Mouse (Mus musculus) heart, postnatal 4 days (tissue): Measurements from ENCODE around the gene Ctsa. TPM values are rescaled to one million over a fixed set of nuclear protein-coding genes. Genes with fewer than 3 reads are reported as not detected.
"Not testable (repeated sequence)": the region's sequence is repeated elsewhere in the genome, so short reads cannot be mapped to it uniquely, and the experiment has no call there.

Experiments
- DNase-seq: peaks from one replicate; pipeline ENCODE4 v3.0.0; 2021
- total RNA-seq, 2 experiments: library from RNA; stranded (reverse); gene quantifications; 2 replicates each; pipeline ENCODE4 v1.2.3; 2021

The Ctsa gene
- total RNA-seq, 2 experiments from 2014 or later: 101 to 104 TPM

DNA sequence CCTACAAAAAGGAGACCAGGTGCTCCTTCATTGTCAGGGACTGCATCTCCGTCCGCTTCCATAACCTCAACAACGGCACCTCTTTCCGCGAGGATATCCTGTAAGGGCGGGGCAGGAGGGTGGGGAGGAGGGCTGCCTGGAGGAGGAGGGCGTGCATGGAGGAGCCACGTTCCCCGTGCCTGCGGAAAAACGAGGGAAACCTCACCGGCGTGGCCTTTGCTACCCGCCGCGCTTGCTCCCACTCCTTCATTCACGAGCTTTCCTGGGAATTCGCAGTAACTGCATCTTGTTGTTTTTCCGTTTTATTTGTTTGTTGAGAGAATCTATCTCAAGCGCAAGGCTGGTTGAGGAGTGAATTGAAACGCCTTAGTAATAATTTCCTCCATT is 27.3 kb upstream of the Ctsa start:
- no peak for DNase-seq

DNA sequence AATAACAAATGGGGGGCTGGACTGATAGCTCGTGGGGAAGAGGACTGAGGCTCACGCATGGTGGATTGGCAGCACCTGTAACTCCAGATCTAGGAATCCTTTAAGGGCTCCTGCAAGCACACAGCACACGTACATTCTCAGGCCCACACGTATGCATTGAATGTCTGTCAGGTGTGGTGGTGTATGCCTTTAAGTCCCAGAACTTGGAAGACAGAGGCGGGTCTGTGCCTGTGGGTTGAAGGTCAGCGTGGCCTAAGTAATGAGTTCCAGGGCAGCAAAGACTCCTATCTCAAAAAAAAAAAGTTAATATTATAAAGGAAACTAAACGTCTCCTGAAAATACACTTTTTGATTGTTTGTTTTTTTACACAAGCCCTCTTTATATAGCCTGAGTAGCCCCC is 26.1 kb upstream of the Ctsa start:
- DNase-seq: no peak

DNA sequence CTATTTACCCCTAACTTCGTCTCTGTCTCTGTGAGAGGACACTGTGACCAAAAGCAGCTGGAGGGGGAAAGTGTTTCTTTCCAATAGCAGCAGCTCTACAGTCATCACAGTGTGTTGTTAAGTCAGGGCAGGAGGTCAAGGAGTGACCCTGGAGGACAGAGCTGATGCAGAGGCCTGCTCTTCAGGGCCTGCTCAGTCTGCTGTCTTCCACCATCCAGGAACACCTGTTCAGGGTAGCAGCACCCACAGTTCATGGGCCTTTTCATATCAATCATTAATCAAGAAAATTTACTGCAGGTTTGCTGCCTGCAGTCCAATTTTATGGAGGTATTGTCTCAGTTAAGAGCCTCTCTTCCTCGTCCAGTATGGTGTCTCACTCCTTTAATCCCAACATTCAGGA is 19.1 kb upstream of the Ctsa start:
- DNase-seq: no peak

DNA sequence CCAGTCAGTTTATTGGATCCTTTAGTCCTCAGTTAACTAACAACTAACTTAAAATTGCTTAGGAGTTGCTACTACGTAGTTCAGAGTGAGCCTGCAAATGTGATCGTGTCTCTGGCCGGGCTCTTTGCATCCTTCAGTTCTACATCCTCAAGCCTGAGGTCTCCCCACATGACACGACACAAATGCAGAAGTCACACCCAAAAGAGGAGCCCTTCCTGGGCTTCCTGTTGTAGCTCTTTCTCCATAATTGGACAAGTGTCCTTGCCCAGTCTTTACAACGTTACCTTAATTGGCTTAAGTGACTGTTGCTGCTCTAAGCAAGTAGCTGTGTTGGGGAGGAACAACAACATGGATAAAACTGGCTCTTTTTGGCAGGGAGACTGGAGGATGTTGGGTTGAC is 17.3 kb upstream of the Ctsa start:
- no peak for DNase-seq

DNA sequence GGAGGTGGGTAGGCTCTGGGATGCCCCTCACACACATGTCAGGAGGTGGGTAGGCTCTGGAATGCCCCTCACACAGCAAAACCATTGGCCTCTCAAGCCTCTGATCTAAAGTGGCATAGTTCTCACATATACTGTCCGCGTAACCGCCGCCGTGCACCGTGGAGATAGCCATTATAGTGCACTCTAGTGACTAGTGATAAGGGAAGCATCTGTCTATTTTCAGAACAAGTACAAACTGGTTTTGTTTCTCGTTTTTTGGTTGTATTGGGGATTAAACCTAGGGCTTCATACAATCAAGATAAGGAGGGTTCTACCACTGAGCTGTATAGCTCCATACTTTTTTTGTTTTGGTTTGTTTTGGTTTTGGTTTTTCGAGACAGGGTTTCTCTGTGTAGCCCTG is 16.9 kb upstream of the Ctsa start:
- no peak for DNase-seq

DNA sequence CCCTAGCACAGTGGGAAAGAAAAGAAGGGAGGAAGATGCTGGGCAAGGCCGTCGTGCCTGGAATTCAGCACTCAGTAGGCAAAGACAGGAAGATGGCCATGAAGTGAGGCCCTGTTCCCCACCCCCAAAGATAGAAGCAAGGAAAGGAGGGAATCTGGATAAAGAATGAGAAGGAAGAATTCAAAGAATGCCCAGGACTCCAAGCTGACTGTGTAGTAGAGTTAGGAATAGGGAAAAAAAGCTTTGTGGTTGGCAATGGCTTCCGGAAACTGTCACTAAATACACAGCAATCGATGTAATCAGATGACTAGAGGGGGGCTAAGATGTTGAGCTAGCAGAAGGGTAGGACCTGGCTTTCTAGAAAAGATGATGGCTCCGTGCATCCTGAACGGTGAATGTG is 15.5 kb upstream of the Ctsa start:
- no peak for DNase-seq

DNA sequence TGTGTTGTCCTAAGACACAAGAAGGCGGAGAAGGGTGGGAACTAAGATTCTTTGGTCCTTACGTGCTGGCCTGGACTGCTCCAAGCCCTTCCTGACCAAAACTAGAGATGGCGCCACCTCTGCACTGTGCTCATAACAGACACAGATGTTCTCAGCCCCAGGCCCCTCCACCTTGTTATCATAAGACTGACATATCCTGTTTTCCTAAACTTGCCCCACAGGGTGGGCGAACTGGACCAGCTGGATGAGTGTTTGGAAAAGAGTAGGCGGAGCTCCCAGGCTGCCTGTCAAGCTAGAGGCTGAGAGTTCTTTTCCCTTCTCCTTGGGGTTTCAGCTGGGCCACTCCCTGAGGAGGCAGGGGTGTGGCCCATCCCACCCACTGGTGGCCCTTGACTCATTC is 15.0 kb upstream of the Ctsa start:
- no peak for DNase-seq

DNA sequence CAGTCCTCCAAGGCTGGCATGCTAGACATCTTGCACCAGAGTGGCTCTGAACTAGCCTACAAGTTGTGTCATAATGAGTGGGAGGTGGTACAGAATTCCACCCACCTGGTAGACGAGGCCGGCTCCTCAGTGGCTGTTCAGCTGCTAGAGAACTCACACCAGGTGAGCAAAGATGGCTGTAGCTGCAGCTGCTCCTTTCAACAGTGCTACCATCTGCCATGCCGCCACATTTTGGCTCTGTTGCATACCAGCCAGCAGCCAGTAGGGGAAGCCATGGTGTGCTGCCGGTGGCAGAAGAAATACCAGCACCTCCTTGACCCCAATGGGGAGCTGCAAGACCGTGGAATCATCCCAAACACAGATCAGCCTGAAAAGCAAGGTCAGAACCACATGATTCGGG is 11.6 kb upstream of the Ctsa start:
- no peak for DNase-seq

DNA sequence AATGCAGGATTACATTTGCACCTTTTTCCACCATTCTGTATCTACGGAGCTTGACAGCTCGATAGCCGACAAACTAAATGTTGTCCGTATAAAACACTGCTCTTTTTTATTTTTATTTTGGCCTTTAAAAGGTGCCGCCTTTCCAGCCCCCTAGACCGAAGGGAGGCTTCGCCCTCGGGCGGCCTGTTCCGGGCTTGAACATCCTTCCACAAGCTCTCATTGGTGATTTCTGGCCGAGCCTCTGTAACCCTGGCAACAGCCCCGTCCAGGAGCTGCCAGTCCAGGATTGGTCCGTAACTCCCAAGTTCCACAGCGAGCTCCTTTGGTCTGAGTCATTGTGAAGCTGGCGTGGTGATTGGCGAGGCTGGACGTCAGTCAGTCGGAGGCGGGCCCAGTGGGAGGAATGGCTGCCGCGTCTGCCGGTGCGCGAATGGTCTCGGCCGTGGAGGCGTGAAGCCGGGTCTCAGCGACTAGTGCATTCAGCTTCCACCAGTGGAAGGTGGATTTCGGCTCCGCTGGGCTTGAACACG is 10.0 kb upstream of the Ctsa start, which contains the start of gene Zswim1:
Gene Zswim1 (plus strand): TSS at position 51 of the 530 bp plus-strand sequence.
- DNase-seq: peak; percentile 100

DNA sequence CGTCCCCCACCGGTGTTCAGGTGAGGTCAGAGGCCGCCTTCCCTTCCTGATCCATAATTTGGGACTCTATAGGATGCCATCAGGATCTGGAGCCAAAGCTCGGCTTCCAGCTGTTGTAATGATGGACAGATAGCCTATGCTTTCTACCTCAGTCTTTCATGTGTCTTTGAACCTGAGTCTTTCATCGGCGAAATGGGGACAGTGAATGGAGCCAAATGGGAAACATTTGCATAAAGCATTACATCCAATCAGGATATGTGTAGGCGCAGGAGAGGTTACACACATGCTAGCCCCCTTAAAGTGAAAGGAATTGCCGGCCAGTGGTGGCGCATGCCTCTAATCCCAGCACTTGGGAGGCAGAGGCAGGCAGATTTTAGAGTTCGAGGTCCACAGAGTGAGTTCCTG is 9.5 kb upstream of the Ctsa start:
- DNase-seq: peak; percentile 40

DNA sequence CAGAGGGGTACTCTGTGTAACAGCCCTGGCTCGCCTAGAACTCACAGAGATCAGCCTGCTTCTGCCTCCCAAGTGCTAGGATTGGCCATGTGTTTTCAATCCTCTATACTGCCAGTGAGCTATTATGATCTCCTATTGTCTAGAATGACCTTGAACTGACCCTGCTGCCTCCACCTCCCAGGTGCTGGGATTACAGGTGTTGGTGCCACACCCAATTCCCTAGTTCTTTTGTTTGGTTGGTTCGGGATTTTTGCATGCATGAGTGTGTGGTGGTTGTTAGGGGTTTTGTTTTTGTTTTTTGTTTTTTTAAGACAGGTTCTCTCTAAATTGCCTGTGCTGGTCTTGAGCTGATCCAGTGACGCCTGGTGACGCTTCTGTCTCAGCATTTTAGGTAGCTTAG is 8.7 kb upstream of the Ctsa start:
- no peak for DNase-seq

DNA sequence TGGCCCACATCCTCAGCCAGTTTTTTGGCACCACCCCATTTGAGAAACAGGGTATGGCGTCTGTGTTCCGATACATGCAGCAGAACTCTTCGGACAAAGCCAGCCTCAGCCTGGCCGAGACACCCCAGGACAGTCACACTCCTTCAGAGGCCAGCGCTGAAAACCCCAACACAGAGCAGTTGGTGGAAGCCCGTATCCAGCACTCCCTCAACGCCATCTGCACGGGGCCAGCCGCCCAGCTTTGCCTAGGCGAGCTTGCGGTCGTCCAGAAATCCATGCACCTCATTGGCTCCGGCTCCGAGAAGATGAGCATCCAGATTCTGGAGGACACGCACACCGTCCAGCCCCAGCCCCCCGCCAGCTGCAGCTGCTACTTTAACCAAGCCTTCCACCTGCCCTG is 7.2 kb upstream of the Ctsa start:
- no peak for DNase-seq

DNA sequence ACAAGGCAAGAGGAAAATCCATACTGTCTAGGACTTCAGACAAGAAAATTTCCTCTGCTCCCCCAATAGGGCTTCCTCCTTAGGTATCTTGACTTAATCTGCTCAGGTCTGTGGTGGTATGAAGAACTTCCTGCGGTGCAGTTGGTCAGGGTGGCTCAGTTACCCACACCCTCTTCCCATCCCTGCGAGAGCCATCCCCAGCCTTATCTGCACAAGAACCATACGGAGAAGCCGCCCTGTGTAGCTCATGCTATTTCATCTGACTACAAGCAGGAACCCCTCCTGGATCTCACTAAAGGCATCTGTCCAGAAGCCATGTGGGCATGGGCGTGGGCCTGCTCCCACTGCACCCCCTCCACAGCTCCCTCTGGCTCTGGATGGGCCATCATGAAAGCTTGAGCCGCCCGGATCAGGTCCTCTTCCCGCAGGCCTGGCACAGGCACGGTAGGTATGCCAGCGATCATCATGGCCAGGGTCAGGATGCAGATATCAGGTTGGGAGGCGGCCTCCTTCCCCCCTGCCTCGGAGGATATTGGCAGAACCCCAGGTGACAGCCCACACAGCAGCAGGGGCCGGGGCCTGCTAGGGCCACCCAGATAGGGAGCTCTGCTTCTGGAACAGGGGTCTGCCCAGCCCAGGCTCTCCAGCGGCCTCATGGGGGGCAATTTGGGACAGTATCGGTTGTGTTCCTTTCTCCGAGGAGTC is 5.4 kb upstream of the Ctsa start:
- DNase-seq: no peak

DNA sequence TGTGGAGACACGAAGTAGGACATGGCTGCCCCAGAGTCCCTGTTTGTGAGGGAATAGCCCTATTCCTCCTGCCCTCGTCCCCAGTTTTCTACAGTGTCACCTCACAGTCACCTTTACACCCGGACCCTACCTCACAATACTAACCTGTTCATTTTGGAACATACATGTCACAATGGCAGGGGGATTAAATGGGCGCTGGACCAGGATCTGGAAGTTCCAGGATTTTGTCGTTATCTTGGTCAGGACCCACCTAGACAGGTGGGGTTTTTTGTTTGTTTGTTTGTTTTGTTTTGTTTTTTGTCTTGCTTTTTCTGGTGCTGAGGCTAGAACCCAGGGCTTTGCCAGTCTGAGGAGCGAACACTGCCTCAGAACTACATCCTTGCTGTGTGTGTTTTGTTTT is 4.2 kb upstream of the Ctsa start, which contains the start of gene Spata25:
Gene Spata25 (minus strand): TSS at position 101 of the 400 bp plus-strand sequence.
- DNase-seq: no peak

DNA sequence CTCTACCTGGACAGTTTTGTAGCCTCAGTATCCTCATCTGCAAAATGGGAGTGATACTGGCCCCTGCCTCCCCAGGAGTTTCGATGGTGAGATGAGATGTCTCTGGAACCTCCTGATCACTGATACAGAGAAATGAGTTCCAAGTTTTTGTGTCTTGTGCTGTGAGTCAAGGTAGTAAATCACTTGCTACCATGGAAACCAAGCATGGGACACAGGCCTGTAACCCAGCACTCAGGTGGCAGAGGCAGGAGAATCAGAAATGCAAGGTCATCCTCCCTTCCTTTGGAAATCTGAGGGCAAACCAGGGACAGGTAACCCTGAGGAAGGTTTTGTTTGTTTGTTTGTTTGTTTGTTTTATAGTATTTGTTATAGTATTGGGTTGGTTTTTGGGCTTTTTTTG is 3.6 kb upstream of the Ctsa start:
- no peak for DNase-seq

DNA sequence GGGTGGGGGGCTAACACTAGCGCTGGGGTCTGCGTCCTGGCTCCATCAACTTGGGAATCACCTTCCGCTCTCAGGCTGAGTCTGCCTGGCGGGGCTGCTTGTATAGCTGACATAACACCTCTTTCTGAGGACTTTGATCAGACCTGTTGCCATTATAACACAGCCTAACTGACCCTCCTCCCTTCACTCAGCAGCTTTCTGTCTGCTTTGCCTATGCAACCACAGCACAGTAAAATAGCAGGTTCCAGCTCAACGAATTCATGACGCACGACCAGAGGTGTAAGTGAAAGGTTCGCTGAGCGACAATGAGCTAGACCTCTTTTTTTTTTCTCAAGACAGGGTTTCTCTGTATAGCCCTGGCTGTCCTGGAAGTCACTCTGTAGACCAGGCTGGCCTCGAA is 1.6 kb upstream of the Ctsa start:
- no peak for DNase-seq

DNA sequence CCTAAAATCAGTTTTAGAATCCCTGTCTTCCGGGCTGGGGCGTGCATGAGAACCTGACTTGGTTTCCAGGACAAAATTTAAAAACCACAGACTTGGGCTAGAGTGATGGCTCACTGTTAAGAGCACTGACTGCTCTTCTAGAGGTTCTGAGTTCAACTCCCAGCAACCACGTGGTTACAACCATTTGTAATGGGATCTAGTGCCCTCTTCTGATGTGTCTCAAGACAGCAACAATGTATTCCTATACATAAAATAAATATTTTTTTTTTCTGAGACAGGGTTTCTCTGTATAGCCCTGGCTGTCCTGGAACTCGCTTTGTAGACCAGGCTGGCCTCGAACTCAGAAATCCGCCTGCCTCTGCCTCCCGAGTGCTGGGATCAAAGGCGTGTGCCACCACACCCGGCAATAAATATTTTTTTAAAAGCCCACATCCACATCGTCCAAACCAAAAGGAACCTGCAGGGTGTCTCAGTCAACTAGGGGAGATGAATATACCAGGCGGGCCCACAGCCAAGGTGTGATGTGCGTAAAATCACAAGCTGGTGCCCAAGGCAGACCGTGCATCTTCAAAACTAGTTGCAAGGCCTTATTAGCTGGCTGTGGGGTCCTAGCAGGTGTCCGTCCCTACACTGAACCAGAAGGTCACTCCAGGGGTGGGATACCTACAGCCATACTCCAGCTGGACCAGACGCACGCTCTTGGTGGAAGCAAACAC is 483 bp upstream of the Ctsa start:
- no peak for DNase-seq

DNA sequence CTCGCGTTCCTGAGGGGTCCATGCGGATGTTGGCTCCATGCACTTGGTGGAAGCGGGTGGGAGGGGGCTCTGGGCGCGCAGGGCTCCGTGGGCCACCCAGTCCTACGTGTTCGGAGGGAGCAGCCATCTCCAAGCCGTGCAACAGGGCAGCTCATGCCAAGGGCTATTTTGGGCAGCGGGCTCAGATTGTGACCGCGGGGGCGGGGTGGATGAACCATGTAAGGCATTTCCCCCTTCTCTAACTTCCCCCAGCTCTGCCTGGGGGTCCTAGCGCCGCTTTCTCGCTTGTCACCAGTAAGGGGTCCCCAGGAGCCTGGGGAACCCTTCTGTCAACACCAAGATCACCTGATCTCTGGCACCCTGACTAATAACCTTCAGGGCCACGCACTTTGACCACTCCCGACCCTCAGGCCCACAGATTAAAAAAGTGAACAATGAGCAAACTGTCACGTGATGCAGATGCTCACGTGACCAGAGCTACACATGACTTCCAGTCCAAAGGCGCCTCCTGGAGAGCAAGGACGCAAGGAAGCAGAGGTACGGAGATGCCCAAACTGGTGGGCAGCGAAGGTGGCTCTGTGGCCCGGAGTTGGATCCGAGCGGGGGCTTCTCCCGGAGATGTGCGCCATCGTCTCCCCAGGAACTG is 764 bp downstream of the Ctsa start, which contains the start of gene Neurl2:
Gene Neurl2 (minus strand): TSS at position 143 of the 646 bp plus-strand sequence.
- peak; percentile 93 for DNase-seq

DNA sequence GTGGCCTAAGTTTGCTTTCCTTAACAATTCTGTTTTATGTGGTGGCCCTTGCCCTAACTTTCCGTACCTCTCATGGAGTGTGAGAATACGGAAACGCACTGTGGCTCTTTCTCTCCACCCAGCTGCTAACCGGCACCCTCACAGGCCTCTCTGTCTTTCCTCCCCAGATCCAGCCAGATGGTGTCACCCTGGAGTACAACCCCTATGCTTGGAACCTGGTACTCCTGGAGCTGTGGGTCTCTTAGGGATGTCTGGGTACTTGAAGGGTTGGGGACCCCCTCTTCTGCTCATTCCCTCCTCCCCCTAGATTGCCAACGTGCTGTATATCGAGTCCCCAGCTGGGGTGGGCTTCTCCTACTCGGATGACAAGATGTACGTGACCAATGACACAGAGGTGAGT is 1.9 kb downstream of the Ctsa start:
- DNase-seq: no peak

DNA sequence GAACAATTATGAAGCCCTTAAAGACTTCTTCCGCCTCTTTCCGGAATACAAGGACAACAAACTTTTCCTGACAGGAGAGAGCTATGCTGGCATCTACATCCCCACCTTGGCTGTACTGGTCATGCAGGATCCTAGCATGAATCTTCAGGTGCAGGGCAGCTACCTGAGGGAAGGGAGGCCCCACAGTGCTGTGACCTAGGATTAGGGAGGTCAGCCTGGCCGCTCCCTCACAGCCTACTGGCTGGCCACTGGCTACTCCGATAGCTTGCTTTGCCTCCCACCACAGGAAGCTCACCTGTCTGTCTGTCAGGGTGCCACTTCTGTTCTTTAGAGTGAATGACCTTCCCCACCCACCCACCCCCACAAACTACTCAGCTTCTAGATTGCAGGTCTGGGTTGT is 2.5 kb downstream of the Ctsa start:
- DNase-seq: no peak

DNA sequence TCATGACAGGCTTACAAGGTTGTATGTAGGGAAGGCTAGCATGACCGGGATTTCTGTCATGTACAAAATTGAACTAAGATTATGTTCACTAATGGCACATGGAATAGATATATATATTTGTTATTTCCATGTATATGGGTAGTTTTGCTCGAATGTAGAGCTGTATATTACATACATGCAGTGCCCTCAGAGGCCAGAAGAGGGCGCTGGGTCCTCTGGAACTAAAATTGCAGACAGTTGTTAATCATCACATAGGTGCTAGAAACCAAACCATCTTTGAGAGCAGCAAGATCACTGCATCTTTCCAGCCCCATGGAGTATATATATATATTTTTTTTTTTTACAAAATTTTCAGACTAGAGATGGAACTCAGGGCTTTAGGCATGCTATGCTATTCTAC is 13.1 kb downstream of the Ctsa start:
- no peak for DNase-seq

DNA sequence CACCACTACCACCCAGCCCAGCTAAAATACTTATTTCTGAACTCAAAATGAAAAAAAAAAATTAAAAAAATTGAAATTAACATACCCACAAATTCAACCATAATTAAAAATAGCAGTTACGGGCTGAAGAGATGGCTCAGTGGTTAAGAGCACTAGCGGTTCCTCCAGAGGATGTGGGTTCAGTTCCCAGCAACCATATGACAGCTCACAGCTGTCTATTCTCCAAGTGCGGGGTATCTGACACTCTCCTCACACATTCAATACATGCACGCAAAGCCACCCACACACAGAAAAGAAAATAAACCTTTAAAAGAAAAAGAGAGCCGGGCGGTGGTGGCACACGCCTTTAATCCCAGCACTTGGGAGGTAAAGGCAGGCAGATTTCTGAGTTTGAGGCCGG is 17.4 kb downstream of the Ctsa start:
- no peak for DNase-seq

DNA sequence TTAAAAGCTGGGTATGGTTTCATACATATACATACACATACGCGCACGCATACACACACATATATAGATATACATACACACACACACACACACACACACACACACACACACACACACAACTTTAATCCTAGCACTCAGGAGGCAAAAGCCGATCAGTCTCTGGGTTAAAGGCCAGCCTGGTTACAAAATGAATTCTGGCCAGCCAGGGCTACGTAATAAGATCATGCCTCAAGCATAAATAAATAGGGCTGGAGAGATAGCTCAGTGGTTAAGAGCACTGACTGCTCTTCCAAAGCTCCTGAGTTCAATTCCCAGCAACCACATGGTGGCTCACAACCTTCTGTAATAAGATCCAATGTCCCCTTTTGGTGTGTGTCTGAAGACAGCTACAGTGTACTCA is 22.9 kb downstream of the Ctsa start:
- not testable (repeated sequence) for DNase-seq
